Mouse (Mus musculus): ENCODE results near the gene Sod1. TPM values are rescaled to one million over a fixed set of nuclear protein-coding genes. Genes with fewer than 3 reads are reported as not detected.
"Not testable (repeated sequence)": the region's sequence is repeated elsewhere in the genome, so short reads cannot be mapped to it uniquely, and the experiment has no call there.

Sod1 gene
- polyA plus RNA-seq, 1 experiment from 2014 or later: 1,024 TPM

- Histone ChIP-seq H3K4me2 (ENCODE audit: low read depth, low read length) (no peak overlapping the region), H3K27me3 (ENCODE audit: control insufficient read depth, insufficient read depth, low read length) (no peaks in the 10 kb centered on the region), H3K9me3 (ENCODE audit: control insufficient read depth, low read length) (no peaks in the 10 kb centered on the region), H3K4me1 (ENCODE audit: control insufficient read depth, insufficient read depth, low read length) (peaks cover 7% of the 10 kb centered on the region; the same call in 1 of the 2 replicates), H3K9ac (replicated peaks; ENCODE audit: low read depth, low read length) (no peak overlapping the region), H3K36me3 (ENCODE audit: control insufficient read depth, insufficient read depth, low read length) (no peaks in the 10 kb centered on the region), H3K4me3 (ENCODE audit: low read depth, low read length) (no peak overlapping the region), H3K27ac (ENCODE audit: low read depth, low read length) (no peak overlapping the region)
- no peak for ATAC-seq (ENCODE audit: low read depth)
- WGBS: 14% methylated on average over 3 of the region's 3 CpGs
Measured at GRCm38 (mm10) chr16:90217356-90217755, 3.2 kb upstream of the Sod1 start.

GRCm38 (mm10) chr16:90217926-90218325 lies 2.6 kb upstream of the Sod1 start:
- H3K27me3 ChIP-seq (ENCODE audit: control insufficient read depth, insufficient read depth, low read length): no peaks in the 10 kb centered on the region
- 68% methylated on average over 4 of the region's 4 CpGs for WGBS
- H3K9ac ChIP-seq (replicated peaks; ENCODE audit: low read depth, low read length): no peak overlapping the region
- no peak overlapping the region for H3K4me2 ChIP-seq (ENCODE audit: low read depth, low read length)
- H3K4me3 ChIP-seq (ENCODE audit: low read depth, low read length): no peak overlapping the region
- H3K4me1 ChIP-seq (ENCODE audit: control insufficient read depth, insufficient read depth, low read length): peaks cover 12% of the 10 kb centered on the region; the same call in 1 of the 2 replicates
- no peaks in the 10 kb centered on the region for H3K9me3 ChIP-seq (ENCODE audit: control insufficient read depth, low read length)
- H3K36me3 ChIP-seq (ENCODE audit: control insufficient read depth, insufficient read depth, low read length): no peaks in the 10 kb centered on the region
- no peak for ATAC-seq (ENCODE audit: low read depth)
- no peak overlapping the region for H3K27ac ChIP-seq (ENCODE audit: low read depth, low read length)

GRCm38 (mm10) chr16:90219445-90219844 lies 1.1 kb upstream of the Sod1 start:
- H3K27me3 ChIP-seq (ENCODE audit: control insufficient read depth, insufficient read depth, low read length); H3K36me3 ChIP-seq (ENCODE audit: control insufficient read depth, insufficient read depth, low read length); H3K27ac ChIP-seq (ENCODE audit: low read depth, low read length); H3K4me3 ChIP-seq (ENCODE audit: low read depth, low read length); H3K9me3 ChIP-seq (ENCODE audit: control insufficient read depth, low read length); ATAC-seq (ENCODE audit: low read depth); H3K9ac ChIP-seq (replicated peaks; ENCODE audit: low read depth, low read length); H3K4me2 ChIP-seq (ENCODE audit: low read depth, low read length): not testable (repeated sequence)
- 72% methylated on average over 4 of the region's 4 CpGs for WGBS
- peaks cover 17% of the 10 kb centered on the region; the same call in 1 of the 2 replicates for H3K4me1 ChIP-seq (ENCODE audit: control insufficient read depth, insufficient read depth, low read length)

- Histone ChIP-seq H3K9ac (replicated peaks; ENCODE audit: low read depth, low read length) (peak overlapping the region; percentile 93), H3K27me3 (ENCODE audit: control insufficient read depth, insufficient read depth, low read length) (no peaks in the 10 kb centered on the region), H3K4me2 (ENCODE audit: low read depth, low read length) (peak overlapping the region; percentile 64), H3K4me3 (ENCODE audit: low read depth, low read length) (peak overlapping the region; percentile 88), H3K9me3 (ENCODE audit: control insufficient read depth, low read length) (no peaks in the 10 kb centered on the region), H3K27ac (ENCODE audit: low read depth, low read length) (peak overlapping the region; percentile 92), H3K4me1 (ENCODE audit: control insufficient read depth, insufficient read depth, low read length) (peaks cover 17% of the 10 kb centered on the region; the same call in 1 of the 2 replicates), H3K36me3 (ENCODE audit: control insufficient read depth, insufficient read depth, low read length) (peaks cover 5% of the 10 kb centered on the region; the same call in 1 of the 2 replicates)
- WGBS: under 1% methylated on average over 29 of the region's 52 CpGs
- peak; percentile 88 for ATAC-seq (ENCODE audit: low read depth)
Measured at GRCm38 (mm10) chr16:90220892-90221431, 408 bp downstream of the Sod1 start.

GRCm38 (mm10) chr16:90221441-90222070 lies 1.0 kb downstream of the Sod1 start:
- no peaks in the 10 kb centered on the region for H3K27me3 ChIP-seq (ENCODE audit: control insufficient read depth, insufficient read depth, low read length)
- H3K9ac ChIP-seq (replicated peaks; ENCODE audit: low read depth, low read length): peak overlapping the region; percentile 93
- H3K9me3 ChIP-seq (ENCODE audit: control insufficient read depth, low read length): no peaks in the 10 kb centered on the region
- WGBS: 5% methylated on average over 20 of the region's 20 CpGs
- no peak for ATAC-seq (ENCODE audit: low read depth)
- peaks cover 17% of the 10 kb centered on the region; the same call in 1 of the 2 replicates for H3K4me1 ChIP-seq (ENCODE audit: control insufficient read depth, insufficient read depth, low read length)
- peaks cover 8% of the 10 kb centered on the region; the same call in 1 of the 2 replicates for H3K36me3 ChIP-seq (ENCODE audit: control insufficient read depth, insufficient read depth, low read length)
- peak overlapping the region; percentile 64 for H3K4me2 ChIP-seq (ENCODE audit: low read depth, low read length)
- H3K27ac ChIP-seq (ENCODE audit: low read depth, low read length): peak overlapping the region; percentile 92
- peak overlapping the region; percentile 88 for H3K4me3 ChIP-seq (ENCODE audit: low read depth, low read length)

- ATAC-seq (ENCODE audit: low read depth): no peak
- Histone ChIP-seq H3K9me3 (ENCODE audit: control insufficient read depth, low read length) (no peaks in the 10 kb centered on the region), H3K27me3 (ENCODE audit: control insufficient read depth, insufficient read depth, low read length) (no peaks in the 10 kb centered on the region), H3K27ac (ENCODE audit: low read depth, low read length) (no peak overlapping the region), H3K4me1 (ENCODE audit: control insufficient read depth, insufficient read depth, low read length) (no peaks in the 10 kb centered on the region), H3K4me2 (ENCODE audit: low read depth, low read length) (no peak overlapping the region), H3K9ac (replicated peaks; ENCODE audit: low read depth, low read length) (no peak overlapping the region), H3K36me3 (ENCODE audit: control insufficient read depth, insufficient read depth, low read length) (peaks cover 33% of the 10 kb centered on the region; the same call in 1 of the 2 replicates), H3K4me3 (ENCODE audit: low read depth, low read length) (no peak overlapping the region)
- 90% methylated on average over 6 of the region's 6 CpGs for WGBS
Measured at GRCm38 (mm10) chr16:90229897-90230296, 9.3 kb downstream of the Sod1 start.

- no peak overlapping the region for H3K4me3 ChIP-seq (ENCODE audit: low read depth, low read length)
- H3K36me3 ChIP-seq (ENCODE audit: control insufficient read depth, insufficient read depth, low read length): peaks cover 25% of the 10 kb centered on the region; the same call in 1 of the 2 replicates
- H3K4me2 ChIP-seq (ENCODE audit: low read depth, low read length): no peak overlapping the region
- 94% methylated on average over 7 of the region's 7 CpGs for WGBS
- ATAC-seq (ENCODE audit: low read depth): no peak
- H3K9me3 ChIP-seq (ENCODE audit: control insufficient read depth, low read length): no peaks in the 10 kb centered on the region
- no peaks in the 10 kb centered on the region for H3K27me3 ChIP-seq (ENCODE audit: control insufficient read depth, insufficient read depth, low read length)
- no peaks in the 10 kb centered on the region for H3K4me1 ChIP-seq (ENCODE audit: control insufficient read depth, insufficient read depth, low read length)
- no peak overlapping the region for H3K27ac ChIP-seq (ENCODE audit: low read depth, low read length)
- no peak overlapping the region for H3K9ac ChIP-seq (replicated peaks; ENCODE audit: low read depth, low read length)
Measured at GRCm38 (mm10) chr16:90231302-90231701, 10.7 kb downstream of the Sod1 start.

GRCm38 (mm10) chr16:90233702-90234101 lies 13.1 kb downstream of the Sod1 start:
- no peak overlapping the region for H3K4me2 ChIP-seq (ENCODE audit: low read depth, low read length)
- H3K4me1 ChIP-seq (ENCODE audit: control insufficient read depth, insufficient read depth, low read length): no peaks in the 10 kb centered on the region
- no peak for ATAC-seq (ENCODE audit: low read depth)
- H3K9me3 ChIP-seq (ENCODE audit: control insufficient read depth, low read length): no peaks in the 10 kb centered on the region
- WGBS: 97% methylated on average over 10 of the region's 10 CpGs
- H3K9ac ChIP-seq (replicated peaks; ENCODE audit: low read depth, low read length): no peak overlapping the region
- H3K4me3 ChIP-seq (ENCODE audit: low read depth, low read length): no peak overlapping the region
- H3K27me3 ChIP-seq (ENCODE audit: control insufficient read depth, insufficient read depth, low read length): no peaks in the 10 kb centered on the region
- no peak overlapping the region for H3K27ac ChIP-seq (ENCODE audit: low read depth, low read length)
- peaks cover 15% of the 10 kb centered on the region; the same call in 1 of the 2 replicates for H3K36me3 ChIP-seq (ENCODE audit: control insufficient read depth, insufficient read depth, low read length)

- 68% methylated on average over 6 of the region's 6 CpGs for WGBS
- no peak for ATAC-seq (ENCODE audit: low read depth)
- no peak overlapping the region for H3K9ac ChIP-seq (replicated peaks; ENCODE audit: low read depth, low read length)
Measured at GRCm38 (mm10) chr16:90234617-90235016, 14.1 kb downstream of the Sod1 start.

More at GRCm38 (mm10) chr16:90234617-90235016, 14.1 kb downstream of the Sod1 start:
- Histone ChIP-seq H3K4me3 (ENCODE audit: low read depth, low read length) (no peak overlapping the region), H3K27ac (ENCODE audit: low read depth, low read length) (no peak overlapping the region), H3K36me3 (ENCODE audit: control insufficient read depth, insufficient read depth, low read length) (peaks cover 16% of the 10 kb centered on the region; the same call in 1 of the 2 replicates), H3K27me3 (ENCODE audit: control insufficient read depth, insufficient read depth, low read length) (no peaks in the 10 kb centered on the region), H3K4me2 (ENCODE audit: low read depth, low read length) (no peak overlapping the region), H3K4me1 (ENCODE audit: control insufficient read depth, insufficient read depth, low read length) (no peaks in the 10 kb centered on the region), H3K9me3 (ENCODE audit: control insufficient read depth, low read length) (no peaks in the 10 kb centered on the region)

All from neural tube, embryonic 14.5 days (tissue).